Mouse (Mus musculus) hindbrain, embryonic 12.5 days (tissue): Measurements from ENCODE around the gene Atrnl1. TPM values are rescaled to one million over a fixed set of nuclear protein-coding genes. Genes with fewer than 3 reads are reported as not detected.

ENCODE experiments used
- ATAC-seq: fragments of 200-750 bp; cut with Nextera tagmentation; 2 replicates; pipeline ENCODE4 v1.8.0; 2017; ENCODE audit warnings: moderate TSS enrichment; ENCODE audit not compliant: low FRiP score
- H3K27ac ChIP-seq: fragments of 300-500 bp; sonication (generic); 2 replicates; pipeline ENCODE4 v1.5.1; 2016; ENCODE audit warnings: mild to moderate bottlenecking
- H3K27me3 ChIP-seq: fragments of 300-500 bp; sonication (generic); 2 replicates; pipeline ENCODE4 v1.6.1; 2016; ENCODE audit warnings: mild to moderate bottlenecking
- H3K36me3 ChIP-seq: fragments of 300-500 bp; sonication (generic); 2 replicates; pipeline ENCODE4 v1.6.1; 2016; ENCODE audit warnings: mild to moderate bottlenecking
- H3K4me1 ChIP-seq: fragments of 300-500 bp; sonication (generic); 2 replicates; pipeline ENCODE4 v1.6.1; 2016
- H3K4me2 ChIP-seq: fragments of 300-500 bp; sonication (generic); replicated peaks from 2 replicates; pipeline ENCODE4 v1.6.1; 2016; ENCODE audit warnings: mild to moderate bottlenecking
- H3K4me3 ChIP-seq: fragments of 300-500 bp; sonication (generic); 2 replicates; pipeline ENCODE4 v1.5.1; 2016; ENCODE audit warnings: mild to moderate bottlenecking
- H3K9ac ChIP-seq: fragments of 300-500 bp; sonication (generic); 2 replicates; pipeline ENCODE4 v1.6.1; 2016; ENCODE audit warnings: mild to moderate bottlenecking, moderate library complexity
- H3K9me3 ChIP-seq: fragments of 300-500 bp; sonication (generic); replicated peaks from 2 replicates; pipeline ENCODE4 v1.6.1; 2016; ENCODE audit warnings: mild to moderate bottlenecking
- WGBS: fragments of 180-500 bp; shearing (Covaris S2); methylation state at CpG from one replicate; pipeline ENCODE4 v1.1.7; 2016; 5-methylcytosine and 5-hydroxymethylcytosine counted together
- polyA plus RNA-seq: library from polyadenylated mRNA; unstranded; fragments of >200 nt; fragmentation: Nextera tagmentation; extraction: Ambion mirVana; gene quantifications from 2 replicates; pipeline ENCODE4 v1.2.1, GENCODE M21; 2016

Gene Atrnl1
- polyA plus RNA-seq, 1 experiment from 2014 or later, result 12.4 TPM

DNA sequence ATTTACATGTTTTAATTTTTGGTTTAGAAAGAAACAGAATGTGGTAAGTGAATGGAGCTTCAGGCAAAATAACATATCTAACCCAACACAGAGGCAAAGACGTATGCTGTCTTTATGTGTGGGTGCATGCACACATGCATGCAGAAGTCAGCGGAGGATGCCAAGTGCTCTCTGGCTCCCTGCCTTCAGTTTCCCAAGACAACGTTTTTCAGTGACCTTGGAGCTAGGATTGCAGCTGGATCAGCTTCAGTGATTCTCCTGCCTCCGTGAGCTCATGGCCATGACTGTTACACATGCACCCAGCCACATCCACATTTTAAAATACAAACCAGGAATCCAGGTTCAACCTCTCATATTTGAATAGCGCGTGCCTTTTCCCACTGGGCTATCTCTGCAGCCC, 203.5 kb downstream of the Atrnl1 start:
- 86% methylated on average over 6 of the region's 6 CpGs for WGBS
- H3K9ac ChIP-seq, result no peak overlapping the region
- no peak for ATAC-seq

DNA sequence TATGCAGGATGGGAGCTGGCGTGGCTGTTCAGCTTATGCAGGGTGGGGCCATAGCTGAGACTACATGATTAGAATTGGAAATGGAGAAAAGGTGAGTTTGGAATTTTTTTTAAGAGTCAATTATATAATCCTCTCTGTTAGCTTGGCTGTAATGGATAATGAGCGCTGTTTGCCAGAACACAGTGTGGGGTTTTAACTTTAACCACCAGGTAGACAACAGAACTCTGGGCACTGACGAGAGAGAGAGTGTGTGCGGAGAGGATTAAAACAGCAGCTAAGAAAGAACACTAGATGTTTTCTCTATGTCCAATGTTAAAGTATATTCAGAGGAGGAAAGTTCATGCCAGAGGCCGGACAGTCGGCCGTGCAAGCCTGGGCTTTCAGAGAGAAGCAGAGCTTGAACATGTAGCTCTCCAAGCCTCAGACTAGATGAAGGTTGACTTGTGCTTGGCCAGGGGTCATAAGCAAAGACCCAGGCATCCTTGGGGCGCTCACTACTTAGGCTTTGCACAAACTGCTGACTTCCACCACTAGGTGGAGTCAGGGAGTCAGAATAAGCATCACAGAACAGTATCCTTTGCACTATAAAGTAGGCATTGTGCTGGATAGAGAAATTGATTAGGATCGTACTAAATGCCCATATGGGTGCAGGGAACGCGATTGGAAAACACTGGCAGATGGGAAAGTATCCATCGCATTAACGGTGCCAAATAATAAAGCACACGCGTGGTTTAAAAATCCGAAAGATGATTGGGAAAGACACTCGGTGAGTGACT, 205.6 kb downstream of the Atrnl1 start:
- peak; percentile 48; the same call in 1 of the 2 replicates for ATAC-seq
- no peaks in the 10 kb centered on the region for H3K9me3 ChIP-seq
- no peak overlapping the region for H3K4me2 ChIP-seq
- WGBS, result 86% methylated on average over 17 of the region's 17 CpGs
- no peak overlapping the region for H3K9ac ChIP-seq
- H3K27me3 ChIP-seq, result no peaks in the 10 kb centered on the region
- no peaks in the 10 kb centered on the region for H3K36me3 ChIP-seq
- no peak overlapping the region for H3K27ac ChIP-seq
- H3K4me1 ChIP-seq, result peaks cover 4% of the 10 kb centered on the region; the same call in 1 of the 2 replicates
- H3K4me3 ChIP-seq, result no peak overlapping the region

More for the DNA sequence above, 203.5 kb downstream of the Atrnl1 start:
- Histone ChIP-seq H3K9me3 (no peaks in the 10 kb centered on the region), H3K4me2 (no peak overlapping the region), H3K27me3 (no peaks in the 10 kb centered on the region), H3K27ac (peak overlapping the region; percentile 30; the same call in 1 of the 2 replicates), H3K4me3 (no peak overlapping the region), H3K36me3 (no peaks in the 10 kb centered on the region), H3K4me1 (peaks cover 4% of the 10 kb centered on the region; the same call in 1 of the 2 replicates)

DNA sequence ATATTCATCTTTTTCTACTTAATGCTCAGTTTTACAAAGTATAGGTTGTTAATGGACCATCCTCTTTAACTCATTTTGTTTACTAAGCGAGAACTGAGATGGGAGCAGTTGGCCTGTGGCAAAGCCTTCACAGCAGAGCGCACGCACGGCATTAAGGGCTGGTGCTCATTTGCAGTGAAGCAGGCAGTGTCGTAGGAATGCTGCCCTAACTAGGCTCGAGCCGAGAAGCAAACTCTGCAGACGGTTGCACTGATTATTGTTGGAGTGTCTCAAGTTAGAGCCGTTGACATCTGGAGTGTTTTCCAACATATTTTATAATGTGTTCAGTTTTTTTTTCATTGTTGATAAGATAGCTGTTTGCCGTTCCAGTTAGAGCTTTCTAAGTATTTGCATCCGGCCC, 206.9 kb downstream of the Atrnl1 start:
- Histone ChIP-seq H3K4me1 (peaks cover 4% of the 10 kb centered on the region; the same call in 1 of the 2 replicates), H3K4me3 (no peak overlapping the region), H3K36me3 (no peaks in the 10 kb centered on the region), H3K27ac (no peak overlapping the region), H3K9ac (no peak overlapping the region), H3K4me2 (no peak overlapping the region), H3K27me3 (no peaks in the 10 kb centered on the region), H3K9me3 (no peaks in the 10 kb centered on the region)
- no peak for ATAC-seq
- WGBS, result 69% methylated on average over 11 of the region's 11 CpGs

DNA sequence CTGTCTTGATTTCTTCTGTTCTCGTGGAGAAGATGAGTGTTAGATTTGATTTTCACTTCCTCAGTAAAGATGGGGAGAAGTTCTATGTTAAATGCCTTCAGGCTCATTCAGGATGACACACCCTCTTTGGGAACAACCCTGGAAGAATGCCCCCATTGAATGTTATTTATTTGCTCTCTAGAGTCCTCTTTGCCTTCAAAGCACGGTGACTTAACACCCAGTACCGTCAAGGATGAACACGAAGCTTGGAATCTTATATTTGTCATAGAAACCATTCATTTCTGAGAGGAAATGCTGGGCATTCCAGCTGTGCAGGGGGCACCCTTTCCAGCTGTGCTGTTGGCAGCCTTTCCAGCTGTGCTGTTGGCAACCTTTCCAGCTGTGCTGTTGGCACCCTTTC, 212.6 kb downstream of the Atrnl1 start:
- no peaks in the 10 kb centered on the region for H3K4me1 ChIP-seq
- no peak overlapping the region for H3K4me2 ChIP-seq
- no peak overlapping the region for H3K9ac ChIP-seq
- no peaks in the 10 kb centered on the region for H3K27me3 ChIP-seq
- H3K4me3 ChIP-seq, result no peak overlapping the region
- H3K9me3 ChIP-seq, result no peaks in the 10 kb centered on the region
- peaks cover 5% of the 10 kb centered on the region; the same call in 1 of the 2 replicates for H3K36me3 ChIP-seq
- 87% methylated on average over 4 of the region's 4 CpGs for WGBS
- no peak overlapping the region for H3K27ac ChIP-seq
- ATAC-seq, result no peak

DNA sequence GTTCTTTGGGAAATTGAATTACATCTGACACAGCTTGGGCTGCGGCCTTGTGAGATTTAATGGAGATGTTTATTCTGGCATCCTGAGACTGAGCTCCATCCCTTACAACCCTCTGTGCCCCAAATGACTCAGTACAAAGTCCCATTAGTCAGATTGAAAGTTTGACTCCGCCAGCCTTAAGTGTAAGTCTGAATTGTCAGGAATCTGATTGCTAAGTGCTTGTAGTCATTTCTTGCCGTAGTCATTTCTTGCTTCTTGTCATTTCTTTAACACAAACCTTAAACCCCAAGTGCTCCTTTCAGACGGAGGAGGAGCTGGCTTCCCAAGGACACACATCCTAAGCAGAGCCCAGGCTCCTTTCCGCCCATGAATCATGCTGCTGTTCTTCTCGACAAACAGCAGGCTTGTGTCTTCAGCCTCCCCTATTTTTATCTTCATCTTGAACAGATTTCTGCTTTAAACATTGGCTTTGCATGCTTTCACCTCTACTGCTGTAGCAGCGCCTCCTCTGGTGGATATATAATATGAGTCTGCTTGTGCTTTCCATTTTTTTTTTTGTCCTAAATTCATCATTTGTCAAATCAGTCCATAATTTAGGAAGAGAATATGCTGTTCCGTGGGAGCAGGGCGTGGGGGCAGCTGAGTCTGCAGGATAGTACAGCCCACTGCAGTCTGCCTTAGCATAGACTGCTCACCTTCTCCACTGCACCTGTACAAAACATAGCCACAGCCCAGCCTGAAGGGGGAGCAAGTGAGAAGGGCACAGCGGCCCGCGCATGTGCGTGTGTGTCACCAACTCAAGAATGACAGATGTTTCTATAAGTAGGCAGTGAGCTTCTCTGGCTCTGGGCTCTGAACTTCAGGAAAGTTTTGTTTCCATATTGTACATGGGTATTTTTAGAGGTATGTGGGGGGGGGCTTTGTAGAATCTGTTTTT, 214.7 kb downstream of the Atrnl1 start:
- WGBS, result 92% methylated on average over 13 of the region's 13 CpGs
- Histone ChIP-seq H3K9ac (no peak overlapping the region), H3K4me3 (no peak overlapping the region), H3K4me1 (no peaks in the 10 kb centered on the region), H3K36me3 (peaks cover 5% of the 10 kb centered on the region; the same call in 1 of the 2 replicates), H3K4me2 (no peak overlapping the region), H3K27ac (no peak overlapping the region), H3K27me3 (no peaks in the 10 kb centered on the region), H3K9me3 (no peaks in the 10 kb centered on the region)
- no peak for ATAC-seq

DNA sequence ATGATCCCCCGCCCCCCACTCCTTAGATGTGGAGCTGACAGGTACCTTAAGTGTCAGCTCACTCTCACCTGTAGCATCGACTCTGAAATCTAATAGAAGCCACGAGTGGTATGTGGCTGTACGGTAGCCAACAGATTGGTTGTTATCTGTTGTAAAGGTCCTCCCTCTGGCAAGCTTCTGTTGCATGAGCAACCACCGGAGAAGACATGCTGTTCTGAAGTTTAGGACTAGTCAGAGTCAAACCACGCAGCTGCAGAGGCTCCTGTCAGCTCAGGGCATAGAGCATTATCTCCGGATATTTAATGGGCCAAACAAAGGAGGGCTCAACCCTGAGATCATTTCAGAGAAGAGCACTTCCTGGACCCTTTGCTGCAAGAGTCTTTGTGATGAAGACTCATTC, 222.2 kb downstream of the Atrnl1 start:
- no peaks in the 10 kb centered on the region for H3K36me3 ChIP-seq
- H3K9ac ChIP-seq, result no peak overlapping the region
- WGBS, result 95% methylated on average over 7 of the region's 7 CpGs
- no peak overlapping the region for H3K27ac ChIP-seq
- no peaks in the 10 kb centered on the region for H3K27me3 ChIP-seq
- no peaks in the 10 kb centered on the region for H3K9me3 ChIP-seq
- ATAC-seq, result no peak
- no peaks in the 10 kb centered on the region for H3K4me1 ChIP-seq
- H3K4me3 ChIP-seq, result no peak overlapping the region
- no peak overlapping the region for H3K4me2 ChIP-seq

DNA sequence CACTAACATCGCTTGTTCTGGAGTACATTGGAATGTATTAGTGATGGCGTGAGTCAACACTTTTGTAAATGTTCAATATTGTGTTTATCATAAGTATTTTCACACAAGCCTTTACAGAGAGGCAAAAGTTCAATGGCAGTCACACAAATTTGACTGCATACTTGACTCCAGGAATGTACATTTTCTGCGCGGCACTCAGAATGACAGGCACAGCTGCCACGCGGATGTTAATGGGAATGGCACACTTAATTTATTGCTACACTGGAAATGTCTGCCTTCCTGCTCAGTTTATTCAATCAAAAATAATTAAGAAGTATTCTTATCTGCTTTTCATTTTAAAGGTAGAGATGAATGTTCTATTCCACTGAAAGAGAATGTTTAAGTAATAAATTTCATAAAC, 227.0 kb downstream of the Atrnl1 start:
- Histone ChIP-seq H3K27me3 (no peaks in the 10 kb centered on the region), H3K27ac (no peak overlapping the region), H3K4me2 (no peak overlapping the region), H3K36me3 (no peaks in the 10 kb centered on the region), H3K4me3 (no peak overlapping the region), H3K4me1 (0 out of 2 replicates have a peak, but pooled peaks cover 4% of the 10 kb centered on the region), H3K9ac (no peak overlapping the region), H3K9me3 (0 out of 2 replicates have a peak, but pooled peaks cover 1% of the 10 kb centered on the region)
- WGBS, result 70% methylated on average over 6 of the region's 6 CpGs
- ATAC-seq, result no peak

DNA sequence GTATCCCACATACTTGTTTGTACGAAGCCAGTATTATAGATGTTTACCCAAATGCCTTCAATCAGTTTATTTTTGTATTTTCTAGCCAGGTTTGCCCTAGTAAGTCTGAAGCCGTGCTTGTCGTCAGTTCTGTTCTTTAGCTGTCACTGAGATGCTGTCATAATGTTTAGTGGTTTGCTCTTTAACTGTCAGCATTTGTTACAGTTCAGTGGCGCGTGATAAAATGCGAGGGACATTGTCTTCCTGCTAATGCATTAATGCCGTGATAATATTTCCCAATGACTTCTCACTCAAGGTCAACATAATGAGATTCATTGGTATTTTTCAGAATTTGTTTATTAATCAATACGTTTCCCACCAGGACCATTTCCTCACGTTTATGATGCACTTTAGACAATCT, 227.7 kb downstream of the Atrnl1 start:
- ATAC-seq, result no peak
- Histone ChIP-seq H3K27me3 (no peaks in the 10 kb centered on the region), H3K4me1 (0 out of 2 replicates have a peak, but pooled peaks cover 4% of the 10 kb centered on the region), H3K36me3 (no peaks in the 10 kb centered on the region), H3K4me2 (no peak overlapping the region), H3K27ac (peak overlapping the region; percentile 40), H3K9ac (no peak overlapping the region), H3K9me3 (0 out of 2 replicates have a peak, but pooled peaks cover 2% of the 10 kb centered on the region), H3K4me3 (no peak overlapping the region)
- 77% methylated on average over 9 of the region's 9 CpGs for WGBS

DNA sequence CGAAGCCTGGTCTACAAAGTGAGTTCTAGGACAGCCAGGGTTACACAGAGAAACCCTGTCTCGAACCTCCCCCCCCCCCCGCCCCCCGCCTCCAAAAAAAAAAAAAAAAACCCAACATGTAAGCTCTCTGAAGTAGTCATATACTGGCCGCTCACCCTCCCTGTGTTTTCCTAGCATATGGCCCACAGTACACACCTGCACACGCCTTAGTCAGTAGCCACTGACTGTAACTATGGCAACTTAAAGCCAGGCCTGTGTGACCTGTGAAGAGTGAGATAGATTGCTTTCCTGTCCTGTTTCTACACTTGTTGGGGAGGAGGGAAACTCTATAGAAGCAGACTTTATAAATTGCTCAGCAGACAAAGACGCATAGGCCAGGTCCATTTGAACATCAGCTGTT, 239.1 kb downstream of the Atrnl1 start:
- Histone ChIP-seq H3K4me1 (no peaks in the 10 kb centered on the region), H3K4me3 (no peak overlapping the region), H3K4me2 (no peak overlapping the region), H3K36me3 (no peaks in the 10 kb centered on the region), H3K27me3 (no peaks in the 10 kb centered on the region), H3K9ac (no peak overlapping the region), H3K9me3 (no peaks in the 10 kb centered on the region), H3K27ac (no peak overlapping the region)
- ATAC-seq, result no peak
- WGBS, result 87% methylated on average over 5 of the region's 7 CpGs

DNA sequence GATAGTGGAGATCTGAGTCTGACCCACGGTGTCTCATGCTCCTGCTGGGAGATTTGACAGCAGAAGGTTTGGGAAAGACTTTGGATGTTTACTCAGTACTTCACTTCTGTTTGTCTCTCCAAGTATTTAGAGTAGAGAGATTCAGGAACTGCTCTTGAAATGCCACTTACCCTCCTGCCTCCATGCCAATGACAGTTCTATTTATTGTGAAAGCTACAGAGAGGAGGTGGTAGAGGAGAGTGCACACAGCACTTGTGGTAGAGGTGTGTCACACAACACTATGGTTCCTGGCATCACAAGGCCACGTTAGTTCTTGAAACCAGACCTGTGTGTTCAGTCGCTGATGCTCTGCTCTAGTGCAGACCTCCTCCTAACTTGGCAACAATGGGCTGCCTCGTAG, 257.5 kb downstream of the Atrnl1 start:
- H3K9me3 ChIP-seq, result no peaks in the 10 kb centered on the region
- ATAC-seq, result no peak
- H3K27me3 ChIP-seq, result no peaks in the 10 kb centered on the region
- no peak overlapping the region for H3K27ac ChIP-seq
- no peak overlapping the region for H3K9ac ChIP-seq
- no peak overlapping the region for H3K4me2 ChIP-seq
- WGBS, result 91% methylated on average over 4 of the region's 4 CpGs
- H3K4me1 ChIP-seq, result no peaks in the 10 kb centered on the region; the same call in 1 of the 2 replicates
- no peaks in the 10 kb centered on the region for H3K36me3 ChIP-seq
- no peak overlapping the region for H3K4me3 ChIP-seq

DNA sequence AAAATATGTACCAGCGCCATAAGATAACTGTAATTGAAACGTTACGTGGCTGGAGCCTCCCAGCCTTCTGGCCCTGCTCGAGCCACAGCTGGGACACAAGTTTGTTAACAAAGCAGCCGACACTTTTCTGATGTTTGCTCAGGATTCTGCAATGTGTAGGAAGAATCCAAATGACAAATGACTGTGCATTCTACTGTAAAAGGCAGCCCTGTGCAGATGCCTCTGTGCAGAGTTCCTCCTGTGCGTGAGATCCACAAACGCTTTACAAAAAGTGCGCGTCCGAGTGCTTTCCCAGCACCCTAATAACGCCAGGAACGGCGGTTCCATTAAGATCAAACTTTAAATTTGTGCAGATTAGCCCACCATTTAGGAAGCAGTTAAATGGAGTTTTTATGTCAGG, 260.0 kb downstream of the Atrnl1 start:
- no peak overlapping the region for H3K4me3 ChIP-seq
- WGBS, result 57% methylated on average over 13 of the region's 13 CpGs

DNA sequence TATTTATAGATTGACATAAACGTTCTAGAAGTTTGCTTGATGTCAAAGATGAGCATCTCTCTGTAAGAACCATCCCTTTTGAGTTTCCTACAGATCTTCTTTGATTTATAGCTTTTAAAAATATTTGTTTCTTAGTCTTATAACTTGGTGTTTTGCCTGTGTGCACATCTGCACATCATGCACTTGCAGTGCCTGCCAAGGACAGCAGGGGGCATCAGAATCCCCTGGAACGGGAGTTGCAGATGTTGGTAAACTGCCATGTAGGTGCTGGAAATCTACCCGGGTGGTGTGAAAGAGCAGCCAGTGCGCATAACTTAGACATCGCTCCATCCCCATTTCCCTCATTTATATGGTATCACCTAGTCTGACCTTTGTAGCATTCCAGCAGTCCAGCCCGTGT, 265.2 kb downstream of the Atrnl1 start:
- ATAC-seq, result no peak
- 94% methylated on average over 6 of the region's 6 CpGs for WGBS
- Histone ChIP-seq H3K36me3 (no peaks in the 10 kb centered on the region), H3K9ac (no peak overlapping the region), H3K4me1 (no peaks in the 10 kb centered on the region), H3K9me3 (no peaks in the 10 kb centered on the region), H3K4me2 (no peak overlapping the region), H3K4me3 (no peak overlapping the region), H3K27me3 (no peaks in the 10 kb centered on the region), H3K27ac (no peak overlapping the region)

More for the DNA sequence above, 260.0 kb downstream of the Atrnl1 start:
- H3K27me3 ChIP-seq, result no peaks in the 10 kb centered on the region
- no peak overlapping the region for H3K27ac ChIP-seq
- H3K9ac ChIP-seq, result no peak overlapping the region
- no peaks in the 10 kb centered on the region for H3K9me3 ChIP-seq
- H3K4me1 ChIP-seq, result no peaks in the 10 kb centered on the region; the same call in 1 of the 2 replicates
- no peak overlapping the region for H3K4me2 ChIP-seq
- H3K36me3 ChIP-seq, result no peaks in the 10 kb centered on the region
- ATAC-seq, result no peak
